Mouse (Mus musculus) stomach, postnatal 0 days (tissue): ENCODE measurements around the gene Nxpe3.

Source experiments
- CTCF ChIP-seq: IDR thresholded peaks from 2 replicates; pipeline ENCODE4 v1.5.1; 2016; ENCODE audit warnings: antibody characterized with exemption, low read depth, mild to moderate bottlenecking, moderate library complexity
- EP300 ChIP-seq: optimal IDR thresholded peaks from 2 replicates; pipeline ENCODE3; 2016; ENCODE audit warnings: antibody characterized with exemption

DNA sequence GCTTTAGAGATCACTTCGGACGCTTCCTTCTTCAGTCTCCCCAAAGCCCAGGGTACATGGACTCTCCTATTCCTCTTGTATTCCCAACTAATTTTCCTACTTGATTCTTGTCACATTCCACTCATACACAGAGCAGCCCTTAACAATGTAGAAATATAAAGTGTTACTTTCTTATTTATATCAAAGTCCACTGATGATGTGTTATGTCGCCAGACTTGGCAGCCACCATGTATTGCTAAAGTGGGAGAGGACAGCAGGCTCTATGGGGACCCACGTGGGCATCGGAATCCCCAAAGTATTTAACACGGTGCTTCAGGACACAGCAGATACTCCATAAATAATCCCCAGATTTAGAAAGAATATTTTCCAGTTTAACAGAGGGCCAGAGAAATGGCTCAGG is 80.4 kb downstream of the Nxpe3 start:
- no peak for TF ChIP-seq CTCF
- no peak for TF ChIP-seq EP300
